Mouse (Mus musculus) cerebral cortex, adult 2 months (tissue): ENCODE data around the gene Pin4.

ENCODE experiments used
- WGBS: fragments of 180-500 bp; shearing (Covaris S2); methylation state at CpG from one replicate; pipeline ENCODE4 v1.1.7; 2018; 5-methylcytosine and 5-hydroxymethylcytosine counted together

Pin4 gene

GRCm38 (mm10) chrX:102119042-102119864, at the start of gene Pin4:
Gene Pin4 (plus strand): TSS chrX:102119447.
- 2% methylated on average over 29 of the region's 30 CpGs for WGBS

GRCm38 (mm10) chrX:102070591-102071471, 48.4 kb upstream of the Pin4 start, which contains the start of gene Rtl5:
Gene Rtl5 (minus strand): TSS chrX:102071304.
- WGBS: 6% methylated on average over 61 of the region's 61 CpGs

DNA sequence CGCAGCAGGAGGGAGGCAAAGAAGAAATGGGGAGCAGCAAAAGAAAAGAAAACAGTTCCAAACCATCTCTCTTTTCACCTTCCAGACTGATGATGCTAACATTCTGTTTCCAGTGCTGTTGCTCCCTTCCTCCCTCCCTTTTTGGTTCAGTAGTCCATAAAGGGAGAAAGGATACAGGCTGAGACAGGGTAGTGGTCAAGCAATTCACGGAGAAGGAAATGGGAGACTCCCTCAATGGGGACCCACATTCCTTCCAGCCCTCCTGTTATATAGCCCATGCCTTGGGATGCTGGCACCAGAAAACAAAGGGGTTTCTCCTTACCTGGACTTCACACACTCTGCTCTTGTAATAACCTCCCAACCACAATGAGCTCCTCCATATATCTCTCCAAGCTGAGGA, 47.7 kb upstream of the Pin4 start:
- 27% methylated on average over 2 of the region's 2 CpGs for WGBS

GRCm38 (mm10) chrX:102073605-102074325, 45.5 kb upstream of the Pin4 start:
- 91% methylated on average over 14 of the region's 14 CpGs for WGBS

DNA sequence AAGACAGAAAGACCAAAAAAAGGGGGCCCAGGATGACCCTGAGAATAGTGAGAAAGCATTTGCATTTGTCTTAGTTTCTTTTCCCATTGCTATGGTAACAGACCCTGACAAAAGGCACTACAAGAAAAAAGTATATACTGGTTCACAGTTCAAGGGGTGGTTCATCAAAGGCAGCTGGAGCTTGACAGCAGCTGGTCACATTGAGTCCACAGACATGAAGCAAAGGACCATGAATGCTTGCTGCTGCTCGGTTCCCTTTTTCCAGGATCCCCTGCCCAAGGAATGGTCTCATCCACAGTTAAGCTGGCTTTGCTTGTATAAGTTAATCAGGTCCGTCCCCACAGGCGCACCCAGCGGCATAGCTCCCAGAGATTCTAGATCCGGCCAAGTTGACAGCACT, 44.8 kb upstream of the Pin4 start:
- 87% methylated on average over 5 of the region's 5 CpGs for WGBS

DNA sequence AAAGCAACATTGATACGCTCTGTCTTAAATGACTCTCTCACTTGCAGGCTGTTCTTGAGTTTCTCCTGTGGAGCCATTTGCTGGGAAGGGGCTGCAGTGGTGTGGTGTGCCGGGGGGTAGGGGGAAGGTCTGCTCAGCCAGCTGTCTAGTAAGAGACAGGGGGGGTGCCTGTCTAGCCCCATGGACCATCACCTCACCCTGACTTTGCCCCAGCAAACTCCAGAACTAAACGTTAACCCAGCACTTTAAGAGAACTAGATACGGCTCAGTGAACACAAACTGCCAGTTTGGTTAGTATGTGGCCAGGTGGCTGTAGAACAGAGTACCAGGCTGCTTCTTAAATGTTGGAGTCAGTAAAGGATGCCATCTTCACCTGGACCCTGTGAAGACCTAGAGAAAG, 44.1 kb upstream of the Pin4 start:
- WGBS: 75% methylated on average over 4 of the region's 4 CpGs

GRCm38 (mm10) chrX:102076886-102077765, 42.1 kb upstream of the Pin4 start:
- 77% methylated on average over 7 of the region's 7 CpGs for WGBS

- WGBS: 62% methylated on average over 10 of the region's 10 CpGs
Measured at GRCm38 (mm10) chrX:102081076-102081475, 38.2 kb upstream of the Pin4 start.

- 63% methylated on average over 7 of the region's 7 CpGs for WGBS
Measured at GRCm38 (mm10) chrX:102081573-102082279, 37.5 kb upstream of the Pin4 start.

GRCm38 (mm10) chrX:102082340-102082739, 36.9 kb upstream of the Pin4 start:
- WGBS: 42% methylated on average over 5 of the region's 5 CpGs

- WGBS: 91% methylated on average over 8 of the region's 8 CpGs
Measured at GRCm38 (mm10) chrX:102085798-102086443, 33.3 kb upstream of the Pin4 start.

- 62% methylated on average over 3 of the region's 3 CpGs for WGBS
Measured at GRCm38 (mm10) chrX:102090605-102091004, 28.6 kb upstream of the Pin4 start.

- WGBS: 68% methylated on average over 7 of the region's 7 CpGs
Measured at GRCm38 (mm10) chrX:102094381-102094904, 24.8 kb upstream of the Pin4 start.

DNA sequence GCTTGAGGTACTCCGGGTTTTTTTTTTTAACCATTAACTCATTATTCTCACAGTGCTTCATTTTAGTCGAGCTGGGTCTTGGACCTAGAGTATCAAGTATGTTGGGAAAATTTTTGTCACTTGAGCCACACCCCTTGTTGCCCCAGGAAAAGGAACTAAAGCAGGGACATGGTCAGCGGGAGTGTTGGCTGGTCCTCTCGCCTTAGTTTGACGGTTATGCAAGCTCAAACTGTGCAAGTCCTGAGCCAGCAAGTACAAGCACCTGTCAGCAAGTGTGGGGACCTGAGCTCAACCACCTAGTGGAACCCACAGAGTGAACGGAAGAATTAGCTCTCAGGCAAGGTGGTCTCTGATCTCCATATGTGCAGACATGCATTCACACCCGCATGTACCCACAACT, 17.4 kb upstream of the Pin4 start:
- 44% methylated on average over 7 of the region's 7 CpGs for WGBS

DNA sequence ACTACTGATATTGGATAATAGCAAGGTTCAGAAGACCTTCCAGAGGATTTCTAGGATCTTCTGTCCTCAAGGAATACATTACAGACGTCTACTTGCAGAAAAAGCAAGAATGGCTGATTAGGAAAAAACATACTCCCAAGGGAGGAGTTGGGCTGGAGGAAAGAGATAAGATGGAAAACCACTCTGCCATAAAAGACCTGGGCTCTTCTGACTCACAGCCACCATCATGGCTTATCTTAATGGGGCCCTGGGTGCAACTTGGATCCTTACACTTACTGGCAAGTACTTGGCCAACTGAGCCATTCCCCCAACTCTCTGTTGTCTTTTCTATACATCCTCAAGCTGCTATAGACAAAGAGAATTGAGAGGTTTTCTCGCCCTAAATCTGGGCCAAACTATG, 15.4 kb upstream of the Pin4 start:
- 79% methylated on average over 2 of the region's 2 CpGs for WGBS

DNA sequence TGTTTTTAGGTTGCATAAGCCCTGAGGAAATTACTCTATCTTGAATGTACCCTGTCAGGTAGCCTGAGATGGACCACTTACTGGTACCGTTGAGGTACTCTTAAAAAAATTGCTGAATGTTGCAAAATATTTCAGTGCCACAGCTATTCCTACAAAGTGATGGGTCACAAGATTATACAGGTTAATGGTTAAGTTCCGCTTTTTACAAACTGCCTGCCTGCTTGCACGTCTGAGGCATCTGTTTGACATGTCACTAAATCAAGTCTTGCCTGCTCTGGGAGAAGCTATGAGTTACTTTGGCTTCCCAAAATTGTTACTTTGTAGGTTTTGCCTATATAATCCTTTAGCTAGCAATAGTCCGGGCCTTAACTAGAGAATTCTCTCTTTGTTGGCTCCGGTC, 9.9 kb upstream of the Pin4 start:
- WGBS: 90% methylated on average over 5 of the region's 5 CpGs

- WGBS: 20% methylated on average over 4 of the region's 4 CpGs
Measured at GRCm38 (mm10) chrX:102115676-102116075, 3.6 kb upstream of the Pin4 start.

DNA sequence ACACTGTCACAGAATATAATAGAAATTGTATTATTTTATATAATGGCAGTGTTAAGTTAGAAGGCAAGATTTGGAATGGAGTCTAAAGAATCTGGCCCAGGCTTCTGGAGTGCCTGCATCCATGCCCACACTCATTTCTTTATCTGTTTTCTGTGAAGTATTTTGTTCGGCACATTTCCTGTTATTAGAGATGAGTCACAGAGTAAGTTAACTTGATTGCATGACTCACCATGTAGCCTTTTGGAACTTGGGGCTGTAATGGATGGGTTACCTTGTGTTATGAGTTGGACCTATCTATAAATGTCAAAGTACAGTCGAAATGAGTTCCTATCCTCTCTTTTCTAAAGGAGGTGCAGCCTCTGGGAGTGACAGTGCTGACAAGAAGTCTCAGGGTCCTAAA, 2.1 kb downstream of the Pin4 start:
- WGBS: 78% methylated on average over 2 of the region's 2 CpGs

DNA sequence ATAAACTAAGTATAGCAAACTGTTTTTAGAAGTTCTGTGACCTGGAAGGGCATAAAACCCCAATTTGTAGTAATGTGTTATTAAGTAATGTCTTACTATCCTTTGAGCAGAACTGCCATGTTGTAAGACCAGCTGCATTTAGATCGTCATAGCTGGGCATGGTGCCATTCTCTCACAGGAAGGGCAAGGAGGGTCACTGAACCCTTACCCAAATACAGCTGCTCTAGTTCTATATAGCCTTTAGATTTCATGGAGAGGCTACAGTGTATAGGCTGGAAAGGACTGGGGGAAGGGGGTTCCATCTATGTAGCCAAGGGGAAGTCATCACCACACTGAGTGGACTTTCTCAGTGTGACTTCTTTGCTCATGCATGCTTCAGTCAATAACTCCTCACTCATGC, 21.9 kb downstream of the Pin4 start:
- 80% methylated on average over 1 of the region's 1 CpGs for WGBS
